Mouse (Mus musculus): ENCODE data around the gene Pnmal1.
A peak's percentile ranks its signal among the peaks of the same experiment; 100 is the strongest.

Gene Pnmal1

DNA sequence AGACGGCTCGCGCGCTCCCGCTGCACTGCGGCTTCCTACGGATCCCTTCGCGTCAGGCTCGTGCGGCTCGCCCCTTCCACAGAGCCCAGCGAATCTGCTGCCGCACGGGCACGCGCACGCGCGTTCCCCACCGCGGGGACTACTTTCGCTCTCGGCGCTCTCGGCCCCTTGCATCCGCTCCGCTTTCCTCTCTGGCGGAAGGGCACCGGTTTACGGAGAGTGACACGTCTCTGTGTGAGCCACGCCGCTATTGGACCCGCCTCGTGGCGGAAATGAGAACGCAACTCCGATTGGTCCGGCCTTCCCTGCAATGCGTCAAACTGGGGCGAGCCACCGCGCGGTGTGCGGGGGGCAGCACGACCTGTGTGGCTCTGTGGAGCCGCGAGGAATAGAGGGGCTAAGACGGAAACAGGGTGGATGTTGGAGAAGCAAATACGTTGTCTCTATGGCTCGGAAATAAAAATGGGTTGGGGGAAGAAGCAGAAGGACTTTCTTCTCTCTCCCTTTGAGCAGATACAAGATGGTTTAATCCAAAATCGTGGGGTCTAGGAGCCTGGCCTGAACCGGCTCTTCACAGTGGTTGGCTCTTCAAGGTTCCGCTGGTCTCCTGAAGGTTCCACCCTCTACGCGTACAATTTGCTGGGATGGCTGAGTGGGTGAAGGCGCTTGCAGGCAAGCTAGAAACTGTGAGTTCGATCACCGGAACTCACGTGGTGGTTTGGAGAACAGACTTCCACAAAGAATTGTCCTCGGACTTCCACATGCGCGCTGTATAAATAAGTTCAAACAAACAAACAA, 35.2 kb upstream of the Pnmal1 start, which contains the start of gene Calm3:
Calm3 (minus strand) TSS at position 78 of the 798 bp plus-strand sequence.
- DNase-seq = peak; percentile 99

DNA sequence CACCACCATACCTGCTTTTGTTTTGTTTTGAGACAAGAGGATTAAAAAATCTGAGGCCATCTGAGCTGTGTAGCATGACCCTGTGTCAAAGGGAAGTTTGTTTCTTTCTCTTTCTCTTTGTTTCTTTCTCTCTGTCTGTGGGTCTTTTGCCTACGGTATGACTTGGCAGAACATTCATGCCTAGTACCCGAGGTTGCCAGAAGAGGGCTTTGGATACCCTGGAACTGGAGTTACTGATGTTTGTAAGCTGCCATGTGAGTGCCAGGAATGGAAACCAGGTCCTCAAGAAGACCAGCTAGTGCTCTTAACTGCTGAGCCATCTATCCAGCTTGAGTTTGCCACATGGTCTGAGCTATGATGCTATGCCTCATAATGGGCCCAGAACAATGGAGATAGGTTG, 31.1 kb upstream of the Pnmal1 start:
- no peak for DNase-seq

DNA sequence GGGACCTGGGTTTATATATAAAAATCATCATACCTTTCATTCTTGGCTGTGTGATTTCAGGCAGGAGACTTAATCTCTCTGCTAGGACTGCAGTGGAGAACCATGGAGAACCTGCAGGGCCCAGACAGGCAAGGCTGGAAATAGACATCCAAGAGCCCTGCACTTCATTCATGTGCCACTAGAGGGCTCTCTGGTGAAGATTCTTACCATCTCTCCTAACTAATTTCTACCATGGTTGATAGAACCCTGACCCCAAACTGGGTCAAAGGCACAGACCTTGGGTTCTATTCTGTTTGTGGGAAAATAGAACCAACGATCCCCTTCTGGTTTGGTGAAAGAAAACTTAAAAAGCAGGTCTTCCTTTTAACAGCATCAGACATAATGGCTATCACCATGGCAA, 28.6 kb upstream of the Pnmal1 start:
- DNase-seq = peak in 1 of 2 experiments; percentile 80

DNA sequence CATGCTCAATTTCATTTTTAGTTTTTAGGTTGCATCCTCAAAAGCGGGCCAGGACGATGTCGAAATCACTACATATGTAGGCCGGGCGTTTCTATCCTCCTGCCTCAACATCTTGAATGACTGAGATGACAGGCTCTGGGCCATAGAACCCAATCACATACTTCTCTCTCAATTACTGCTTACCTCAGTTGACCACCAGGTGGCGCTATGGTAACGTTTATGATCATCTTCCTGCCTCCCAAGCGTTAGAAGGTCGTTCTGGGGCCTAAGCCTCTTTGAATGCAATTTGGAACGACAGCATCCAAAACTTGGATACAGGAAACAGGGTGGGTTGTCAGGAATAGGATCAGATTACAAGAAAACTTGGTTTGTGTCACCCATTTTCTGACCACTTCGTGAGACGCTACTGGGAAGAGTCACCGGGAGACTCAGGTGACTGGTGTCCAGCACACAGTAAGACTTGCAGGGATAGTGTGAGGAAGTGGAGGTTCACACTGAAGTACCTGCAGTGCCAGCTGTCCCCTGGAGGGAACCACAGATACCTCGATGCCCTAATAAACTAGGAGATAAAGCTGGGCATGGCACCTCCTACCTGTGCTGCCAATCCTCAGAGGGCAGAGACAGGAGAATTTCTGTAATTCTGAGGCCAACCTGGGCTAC, 27.4 kb upstream of the Pnmal1 start:
- DNase-seq = peak; percentile 71 to 89

DNA sequence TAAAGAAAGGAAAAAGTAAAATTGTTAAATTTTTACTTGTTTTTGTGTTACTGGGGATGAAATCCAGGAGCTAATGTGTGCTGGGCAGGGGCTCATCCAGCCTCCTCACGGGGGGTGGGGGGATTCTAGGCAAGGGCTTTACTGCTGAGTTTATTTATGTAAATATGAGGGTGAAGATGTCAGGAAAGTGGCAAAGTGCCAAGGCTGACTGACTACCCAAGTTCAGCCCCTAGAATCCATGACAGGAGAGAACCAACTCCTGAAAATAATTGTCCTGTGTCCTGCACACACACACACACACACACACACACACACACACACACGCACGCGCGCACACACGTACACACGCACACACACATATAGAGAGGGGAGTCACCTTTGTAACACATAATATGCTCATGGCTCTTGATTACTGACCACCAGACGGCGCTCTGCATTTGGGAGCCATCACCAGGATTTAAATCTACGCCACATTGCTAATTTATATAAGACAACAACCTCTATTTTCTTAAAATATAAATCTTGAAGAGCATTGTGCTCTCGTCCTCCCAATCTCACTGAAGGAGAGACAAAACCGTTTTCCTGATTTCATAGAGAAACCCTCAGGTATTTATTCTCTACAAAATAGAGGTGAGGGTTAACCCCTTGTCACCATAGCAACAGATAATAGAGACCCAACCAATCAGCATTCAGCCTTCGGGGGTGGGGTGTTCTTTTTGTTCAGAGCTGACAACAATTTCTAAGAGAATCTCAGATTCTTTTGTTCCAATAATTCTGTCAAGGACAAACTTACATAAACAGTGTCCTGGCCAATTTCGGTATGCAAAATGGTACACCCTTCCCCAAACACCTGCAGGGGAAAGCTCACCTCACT, 26.5 kb upstream of the Pnmal1 start:
- peak in 1 of 2 experiments; percentile 43 for DNase-seq

DNA sequence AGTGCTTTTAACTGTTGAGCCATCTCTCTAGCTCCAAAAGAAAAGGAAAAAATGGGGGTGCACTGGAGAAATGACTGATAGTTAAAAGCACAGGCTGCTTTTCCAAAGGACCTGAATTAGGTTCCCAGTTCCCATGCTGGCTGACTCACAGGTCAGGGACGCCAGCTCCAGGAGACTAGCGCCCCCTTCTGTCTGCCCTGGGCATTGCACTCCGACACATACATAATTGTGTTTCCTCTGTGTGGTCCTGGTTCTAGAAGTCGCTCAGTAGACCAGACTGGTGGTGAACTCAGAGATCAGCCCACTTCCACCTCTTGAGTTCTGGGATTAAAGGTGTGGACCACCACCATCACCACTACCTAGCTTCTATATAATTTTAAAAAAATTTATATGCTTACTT, 22.2 kb upstream of the Pnmal1 start:
- no peak for DNase-seq

DNA sequence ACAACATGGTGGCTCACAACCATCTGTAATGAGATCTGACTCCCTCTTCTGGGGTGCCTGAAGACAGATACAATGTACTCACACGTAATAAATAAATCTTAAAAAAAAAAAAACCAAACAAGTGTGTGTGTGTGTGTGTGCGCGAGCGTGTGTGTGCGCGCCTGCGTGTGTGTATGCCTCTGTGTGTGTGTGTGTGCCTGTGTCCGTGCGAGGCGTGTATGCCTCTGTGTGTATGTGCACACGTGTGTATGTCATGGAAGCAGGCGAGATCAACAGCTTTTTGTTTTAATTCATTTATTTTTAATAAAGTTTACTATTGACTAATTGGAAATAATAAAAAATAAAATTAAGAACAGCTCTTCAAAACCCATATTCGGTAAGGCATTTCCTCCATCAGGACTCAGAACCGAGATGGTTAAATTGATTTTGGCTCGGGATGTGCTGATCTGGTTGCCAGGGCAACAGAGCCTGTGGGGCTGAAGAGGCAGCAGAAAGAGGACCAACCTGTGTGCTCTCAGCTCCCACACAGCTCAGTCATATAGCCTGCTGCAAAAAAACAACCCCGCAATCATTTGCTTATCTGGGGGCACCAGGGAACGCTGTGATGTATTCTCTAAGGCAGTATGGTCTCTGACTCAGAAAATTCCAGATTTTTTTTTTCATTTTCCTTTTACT, 21.2 kb upstream of the Pnmal1 start:
- DNase-seq = no peak

DNA sequence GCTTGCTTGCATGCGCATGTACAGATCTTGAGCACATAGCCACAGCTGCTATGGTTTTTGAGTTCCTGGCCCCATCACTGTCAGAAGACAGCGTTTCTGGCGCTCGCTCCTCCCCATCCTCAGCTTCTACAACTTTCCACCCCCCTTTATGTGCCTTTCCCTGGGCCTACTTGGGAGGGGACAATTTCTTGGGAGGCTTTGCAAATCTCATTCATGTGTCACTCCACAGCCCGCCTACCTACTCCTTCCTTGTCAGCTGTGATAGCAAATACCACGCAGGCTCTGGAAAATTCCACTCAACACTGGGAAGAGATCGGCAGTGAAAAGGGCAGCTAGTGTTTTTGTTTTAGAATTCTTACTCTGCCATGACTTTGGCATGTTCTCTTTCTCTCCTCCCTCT, 19.2 kb upstream of the Pnmal1 start:
- DNase-seq = peak in 1 of 2 experiments; percentile 49

DNA sequence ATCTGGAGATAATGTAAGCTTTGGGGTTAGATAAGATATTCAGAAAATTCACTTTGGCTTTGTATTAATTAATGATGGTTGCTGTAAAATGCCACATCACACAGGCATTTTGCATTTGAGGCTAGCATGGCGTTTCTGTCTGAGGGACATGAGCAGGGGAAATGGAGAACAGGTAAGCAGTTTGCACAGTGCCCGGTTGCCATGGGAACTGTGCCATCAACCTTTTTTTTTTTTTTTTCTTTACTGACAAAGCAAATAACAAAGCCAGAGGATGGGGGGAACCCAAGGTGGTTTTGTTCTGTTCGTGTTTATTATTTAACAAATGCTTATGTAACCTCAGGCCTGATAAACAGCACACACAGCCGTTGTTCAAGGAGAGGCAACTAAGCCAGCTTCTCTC, 16.6 kb upstream of the Pnmal1 start:
- no peak for DNase-seq

DNA sequence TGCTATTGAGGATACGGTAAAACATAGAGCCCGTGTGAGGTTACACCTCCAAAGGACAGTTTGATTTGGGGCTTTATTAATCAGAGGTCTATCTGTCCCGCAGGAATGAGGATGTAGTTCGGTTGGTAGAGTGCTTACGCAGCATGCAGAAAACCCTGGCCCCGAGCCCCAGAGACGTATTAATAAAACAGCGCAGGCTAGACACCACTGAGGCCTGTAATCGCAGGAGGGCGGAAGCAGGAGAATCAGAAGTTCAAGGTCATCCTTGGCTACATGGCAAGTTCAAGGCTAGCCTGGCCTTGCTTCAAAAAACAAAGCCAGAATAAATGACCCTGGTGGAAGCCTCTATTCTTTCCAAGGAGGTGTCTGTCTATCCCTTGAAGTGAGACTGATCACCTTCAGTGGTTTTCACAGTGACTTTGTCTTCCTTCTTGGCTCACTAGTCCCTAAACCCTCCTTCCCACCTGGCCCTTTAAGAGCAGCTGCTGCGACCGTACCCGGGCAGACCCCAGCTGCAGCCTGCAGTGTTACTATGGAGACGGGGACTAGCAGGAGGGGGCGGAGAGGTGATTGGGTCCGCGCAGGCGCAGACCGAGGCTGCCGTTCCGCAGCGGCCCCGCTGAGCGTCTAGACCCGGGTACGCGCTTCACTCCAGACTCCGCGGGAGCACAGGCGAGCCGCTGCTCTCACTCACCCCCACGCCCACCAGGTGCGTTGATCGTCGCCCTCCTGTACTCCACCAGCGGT, 15.2 kb upstream of the Pnmal1 start, which contains the start of gene Pnmal2:
Pnmal2 (plus strand) TSS at position 622 of the 747 bp plus-strand sequence.
- DNase-seq = peak; percentile 61 to 79

DNA sequence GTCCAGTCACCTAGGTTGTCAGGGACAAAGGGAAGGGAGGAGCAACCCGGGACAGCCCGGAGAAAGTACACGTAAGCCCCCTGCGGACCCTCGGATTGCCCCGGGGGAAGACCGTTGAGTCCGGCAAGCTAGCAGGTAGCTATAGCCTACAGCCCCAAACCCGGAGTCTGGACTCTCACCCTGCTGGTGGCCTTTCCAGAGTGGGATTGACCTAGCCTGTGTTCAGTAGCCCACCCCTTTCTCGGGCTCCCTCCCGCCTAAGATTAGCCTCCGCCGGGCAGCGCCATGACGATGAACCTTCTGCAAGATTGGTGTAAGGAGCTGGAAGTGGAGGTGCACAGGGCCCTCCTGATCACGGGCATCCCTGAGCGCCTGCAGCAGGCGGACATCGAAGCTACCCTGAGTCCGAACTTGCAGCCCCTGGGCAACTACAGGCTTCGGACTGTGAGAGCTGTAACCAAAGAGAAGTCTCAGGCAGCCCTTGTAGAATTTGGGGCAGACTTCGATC, 14.6 kb upstream of the Pnmal1 start:
- DNase-seq = no peak

DNA sequence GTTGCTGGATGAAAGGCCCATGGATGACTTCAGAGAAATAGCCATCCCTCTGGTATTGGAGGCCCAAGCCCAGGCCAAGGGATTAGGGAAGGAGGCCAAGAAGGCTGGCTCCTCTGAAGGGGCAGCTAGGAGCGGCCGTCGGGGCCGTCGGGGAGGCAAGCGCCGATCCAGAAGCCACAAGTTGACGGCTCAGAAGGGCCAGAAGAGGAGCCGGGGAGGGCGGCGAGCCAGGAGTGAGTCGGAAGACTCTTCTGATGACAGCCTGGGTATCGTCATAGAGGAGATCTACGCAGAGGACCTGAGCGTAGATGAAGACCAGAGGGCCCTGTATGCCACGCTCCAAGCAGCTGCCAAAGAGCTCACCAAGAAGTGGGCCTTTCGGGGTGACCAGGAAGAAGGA, 14.1 kb upstream of the Pnmal1 start:
- no peak for DNase-seq

DNA sequence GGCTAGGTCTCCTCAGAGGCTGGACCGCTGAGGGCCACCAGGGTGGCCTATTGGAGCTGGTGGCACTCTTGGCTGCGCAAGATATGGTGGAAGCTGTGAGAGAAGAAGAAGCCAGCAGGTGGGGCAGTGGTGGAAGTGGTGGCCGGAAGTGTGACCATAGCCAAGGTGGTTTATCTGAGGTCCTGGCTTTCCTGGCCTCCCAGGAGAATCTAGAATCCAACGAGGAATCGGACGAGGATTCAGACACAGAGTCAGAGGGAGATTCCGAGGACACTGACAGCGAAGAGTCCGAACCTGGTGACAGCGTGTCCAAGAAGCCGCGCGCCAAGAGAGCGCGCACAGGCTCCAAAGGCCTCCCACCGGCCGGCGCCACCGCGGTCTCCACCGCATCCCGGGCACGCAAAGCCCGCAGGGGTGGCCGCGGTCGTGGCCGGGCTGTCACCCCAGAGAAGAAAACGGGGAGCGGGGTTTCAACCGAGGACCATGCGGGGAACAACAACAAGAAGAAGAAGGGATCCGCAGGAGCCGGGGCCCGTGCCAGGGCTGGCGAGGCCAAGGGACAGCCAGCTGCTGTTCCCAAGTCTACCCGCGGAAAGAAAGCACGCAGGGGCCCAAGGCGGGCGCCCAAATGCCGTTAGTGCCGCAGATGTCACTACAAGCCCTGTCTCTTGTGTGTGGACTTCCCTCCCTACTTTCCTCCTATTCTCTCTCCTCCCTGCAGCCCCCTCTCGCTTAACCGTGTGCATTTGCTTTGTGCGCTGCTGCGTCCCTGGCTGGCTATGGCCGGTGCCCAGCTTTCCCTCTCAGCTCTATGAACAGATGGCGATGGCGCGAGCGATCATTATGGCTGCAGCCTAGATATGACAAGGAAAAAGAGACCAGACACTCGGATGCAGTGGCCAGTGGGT, 12.8 kb upstream of the Pnmal1 start:
- no peak for DNase-seq

DNA sequence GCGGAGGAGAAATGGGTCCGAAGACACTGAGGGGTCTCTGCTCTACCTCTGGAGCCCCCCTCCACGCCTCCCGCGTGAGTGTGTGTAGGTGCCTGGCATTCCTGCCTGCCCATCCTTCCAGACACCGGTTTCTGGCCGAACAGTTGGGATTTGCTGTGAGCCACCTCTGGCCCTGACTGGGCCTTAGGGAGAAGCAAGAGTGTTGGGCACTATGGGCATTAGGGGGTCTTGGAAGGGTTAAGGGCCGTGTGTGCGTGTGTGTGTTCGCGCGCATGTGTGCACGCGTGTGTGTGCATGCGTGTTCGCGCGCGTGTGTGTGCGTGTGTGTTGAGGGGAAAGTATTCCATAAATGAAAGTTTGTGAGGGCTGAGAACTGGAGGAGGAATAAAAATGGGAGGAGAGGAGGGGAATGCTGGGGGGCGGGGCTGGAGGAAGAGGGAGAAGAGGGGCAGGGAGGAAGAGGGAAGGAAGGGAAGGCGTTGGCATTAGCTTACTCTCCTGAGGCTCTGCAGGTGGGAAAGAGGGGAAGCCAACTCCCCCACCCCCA, 12.1 kb upstream of the Pnmal1 start:
- DNase-seq = no peak

DNA sequence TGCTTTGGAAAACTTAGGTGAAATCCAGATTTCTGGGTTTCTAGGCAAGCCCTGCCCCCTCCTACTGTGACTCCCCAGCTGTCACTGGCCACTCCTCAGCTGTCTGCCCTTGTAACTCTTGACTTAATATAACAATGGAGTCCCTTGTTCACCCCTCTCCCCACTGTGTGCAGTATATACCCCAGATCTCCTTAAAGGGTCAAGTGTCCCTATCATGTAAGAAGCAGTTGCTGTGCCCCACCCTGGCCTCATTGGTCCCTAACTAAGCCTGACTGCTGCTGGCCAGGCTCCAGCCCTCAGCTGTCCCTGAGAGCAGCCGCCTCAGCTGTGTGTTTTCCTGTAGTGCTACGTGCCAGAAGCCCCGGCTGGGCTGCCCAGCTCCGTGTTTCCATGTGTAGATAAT, 11.5 kb upstream of the Pnmal1 start:
- no peak for DNase-seq

DNA sequence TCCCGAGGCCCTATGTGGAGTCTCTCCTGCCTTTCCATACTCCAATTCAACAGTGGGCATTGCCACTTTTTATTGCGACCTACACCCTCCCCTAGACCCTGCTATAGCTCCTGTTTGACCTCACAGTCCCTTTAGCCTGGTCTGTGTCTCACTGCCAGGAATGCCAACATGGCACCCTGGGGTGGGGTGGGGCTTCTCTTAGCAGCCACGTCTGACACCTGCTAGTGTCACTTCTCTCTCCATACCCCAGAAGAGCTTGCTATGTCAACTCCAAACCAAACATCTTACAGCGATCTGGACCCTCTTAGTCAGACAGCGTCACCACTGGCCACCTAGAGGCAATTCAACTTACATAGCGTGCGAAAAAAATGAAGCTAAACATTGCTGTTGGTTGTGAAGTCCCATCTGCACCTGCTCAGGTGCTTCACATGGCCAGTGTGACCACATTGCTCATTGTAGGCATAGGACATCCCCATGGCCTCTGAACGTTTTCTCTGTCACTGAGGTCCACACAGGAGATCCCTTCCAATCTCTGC, 10.5 kb upstream of the Pnmal1 start:
- no peak for DNase-seq

DNA sequence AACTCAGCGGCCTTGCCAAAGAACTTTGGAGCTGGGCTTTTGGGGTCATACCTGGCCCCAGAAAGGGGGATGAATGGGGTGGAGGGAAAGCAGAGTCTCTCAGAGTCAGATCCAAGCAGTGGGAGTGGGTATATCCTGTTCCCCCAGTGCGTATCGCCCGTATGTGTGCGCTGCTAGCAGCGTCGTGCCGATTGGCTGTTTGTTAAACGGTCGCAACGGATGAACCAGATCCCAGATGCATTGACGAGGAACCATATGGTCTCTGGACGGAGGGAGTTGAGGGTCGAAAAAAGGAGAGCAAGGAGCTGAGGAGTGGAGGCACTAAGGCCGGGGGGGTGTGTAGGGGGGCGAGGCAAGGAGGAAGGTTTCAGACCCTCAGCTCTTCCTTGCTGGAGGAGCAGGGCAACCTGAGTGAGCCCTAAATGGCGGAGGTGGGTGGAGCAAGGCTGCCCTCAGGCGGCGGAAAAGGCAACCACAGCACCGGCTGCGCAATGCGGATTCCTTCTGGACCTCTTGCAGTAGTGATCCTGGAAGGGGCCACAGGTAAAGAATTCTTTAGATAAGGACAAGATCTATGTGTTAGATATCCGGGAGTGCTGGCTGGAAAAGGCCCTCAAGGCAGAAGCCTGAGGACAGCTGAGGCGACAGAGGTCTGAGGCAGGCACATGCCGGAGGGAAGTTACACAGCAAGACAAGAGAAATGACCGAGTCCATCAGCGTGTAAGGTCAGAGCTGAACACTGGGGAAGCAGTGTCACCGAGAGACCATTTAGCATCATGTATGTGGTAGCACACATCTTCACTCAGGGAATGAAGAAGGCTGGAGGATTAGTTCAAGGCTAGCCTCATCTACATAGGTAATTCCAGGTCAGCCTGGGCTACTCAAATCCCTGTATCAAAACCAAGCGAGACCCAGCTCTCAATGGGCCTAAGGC, 9.3 kb upstream of the Pnmal1 start:
- DNase-seq = peak; percentile 46 to 76

DNA sequence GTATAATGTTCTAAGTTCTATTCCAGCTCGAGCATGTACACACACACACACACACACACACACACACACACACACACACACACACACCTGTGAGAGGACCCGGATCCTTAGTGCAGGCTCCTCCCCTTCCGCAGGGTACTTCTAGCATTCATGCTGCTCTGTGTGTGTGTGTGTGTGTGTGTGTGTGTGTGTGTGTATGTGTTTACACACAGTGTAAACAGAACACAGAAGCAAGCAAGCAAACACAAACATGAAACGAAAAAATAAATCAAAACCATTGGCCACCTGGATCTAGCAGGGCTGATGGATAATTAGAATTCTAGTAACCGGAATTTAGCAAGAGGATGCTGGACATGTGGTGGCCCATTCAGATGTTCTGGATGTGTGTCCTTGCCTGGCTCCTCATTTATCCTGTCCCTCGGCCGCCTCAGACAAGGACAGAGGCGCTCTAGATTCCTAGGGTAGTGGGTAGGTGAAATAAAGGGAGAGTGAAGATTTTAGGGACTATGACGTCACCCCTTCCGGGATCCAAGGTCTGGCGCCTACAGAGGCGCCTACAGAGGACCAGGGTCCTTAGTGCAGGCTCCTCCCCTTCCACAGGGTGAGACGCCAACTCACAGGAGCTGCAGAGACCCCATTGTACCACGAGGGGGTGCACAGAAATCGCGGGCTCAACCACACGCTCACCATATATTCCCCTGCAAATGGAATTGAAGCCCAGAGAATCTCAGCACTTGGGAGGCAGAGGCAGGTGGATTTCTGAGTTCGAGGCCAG, 8.4 kb upstream of the Pnmal1 start:
- peak; percentile 58 to 73 for DNase-seq
